Mouse (Mus musculus): ENCODE results near the gene Usp49.
"Not testable (repeated sequence)": the region's sequence is repeated elsewhere in the genome, so short reads cannot be mapped to it uniquely, and the experiment has no call there.

Usp49 gene

DNA sequence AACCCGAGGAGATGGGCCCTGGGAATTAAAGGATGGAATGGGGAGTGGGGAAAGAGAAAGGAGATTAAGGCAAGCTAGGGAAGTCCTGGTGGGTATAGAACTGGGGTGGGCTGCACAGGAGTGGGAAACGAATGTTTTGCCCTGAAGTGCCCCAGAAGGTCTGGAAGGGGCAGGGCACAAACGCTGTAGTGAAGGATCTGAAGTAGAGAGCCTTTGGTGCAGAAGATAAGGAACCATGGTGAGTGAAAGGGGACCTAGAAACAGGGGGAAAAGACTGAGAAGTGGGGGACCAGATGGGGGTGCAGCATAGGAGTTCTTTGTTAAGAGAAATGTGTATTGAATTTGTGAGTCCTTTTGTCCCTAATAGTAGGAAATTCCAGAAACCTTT is at the start of gene Usp49:
Gene Usp49 (plus strand): TSS at position 13 of the 388 bp plus-strand sequence.
- DNase-seq = no peak

DNA sequence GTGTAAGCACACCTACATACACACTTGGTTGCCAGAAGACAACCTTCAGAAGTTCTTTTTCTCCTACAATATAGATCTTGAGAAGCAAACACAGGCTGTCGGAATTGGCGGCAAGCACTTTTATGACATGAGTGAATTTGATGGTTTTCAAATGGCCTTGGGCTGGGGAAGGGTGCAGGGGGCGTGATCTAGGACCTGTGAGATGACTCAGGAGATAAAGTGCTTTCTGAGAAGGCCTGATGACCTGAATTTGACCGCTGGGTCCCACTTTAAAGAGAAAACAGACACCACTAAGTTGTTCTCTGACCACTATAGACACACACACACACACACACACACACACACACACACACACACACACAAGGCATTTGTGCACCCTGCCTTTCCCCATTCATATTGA is 49.5 kb upstream of the Usp49 start:
- DNase-seq = no peak

DNA sequence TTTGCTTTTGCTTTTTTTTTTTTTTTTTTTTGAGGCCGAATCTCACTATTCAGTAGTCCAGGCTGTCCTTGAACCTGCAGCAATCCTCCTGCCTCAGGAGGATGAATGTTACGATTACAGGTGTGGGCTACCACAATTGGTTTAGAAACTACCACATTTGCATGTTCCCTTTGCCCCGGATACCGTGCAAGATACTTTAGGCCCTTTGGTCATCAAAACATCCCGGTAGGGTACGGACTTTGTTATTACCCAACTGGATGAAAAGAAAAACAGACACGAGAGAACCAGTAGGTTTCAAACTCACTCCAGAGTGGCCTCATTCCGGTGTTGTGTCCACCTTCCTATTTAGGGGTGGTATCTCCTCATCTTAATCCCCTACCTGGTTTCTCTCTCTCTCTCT is 42.0 kb upstream of the Usp49 start:
- no peak for DNase-seq

DNA sequence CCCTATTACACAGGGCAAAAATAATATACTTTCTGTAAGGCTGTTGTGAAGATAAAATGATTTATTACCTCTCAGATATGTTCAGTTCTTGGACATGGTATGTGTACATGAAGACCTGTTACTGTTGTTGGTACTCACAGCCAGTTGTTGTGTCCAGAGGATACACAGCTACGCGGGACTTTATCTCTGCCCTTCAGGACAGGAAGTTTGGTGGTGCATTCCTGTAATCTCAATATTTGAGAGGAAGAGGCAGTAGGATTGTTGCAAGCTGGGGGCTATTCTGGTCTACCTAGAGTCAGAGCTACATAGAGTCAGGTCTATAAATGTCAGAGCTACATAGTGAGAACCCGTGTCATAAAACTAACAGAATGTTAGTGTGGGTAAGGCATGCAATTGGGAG is 39.4 kb upstream of the Usp49 start:
- no peak for DNase-seq

DNA sequence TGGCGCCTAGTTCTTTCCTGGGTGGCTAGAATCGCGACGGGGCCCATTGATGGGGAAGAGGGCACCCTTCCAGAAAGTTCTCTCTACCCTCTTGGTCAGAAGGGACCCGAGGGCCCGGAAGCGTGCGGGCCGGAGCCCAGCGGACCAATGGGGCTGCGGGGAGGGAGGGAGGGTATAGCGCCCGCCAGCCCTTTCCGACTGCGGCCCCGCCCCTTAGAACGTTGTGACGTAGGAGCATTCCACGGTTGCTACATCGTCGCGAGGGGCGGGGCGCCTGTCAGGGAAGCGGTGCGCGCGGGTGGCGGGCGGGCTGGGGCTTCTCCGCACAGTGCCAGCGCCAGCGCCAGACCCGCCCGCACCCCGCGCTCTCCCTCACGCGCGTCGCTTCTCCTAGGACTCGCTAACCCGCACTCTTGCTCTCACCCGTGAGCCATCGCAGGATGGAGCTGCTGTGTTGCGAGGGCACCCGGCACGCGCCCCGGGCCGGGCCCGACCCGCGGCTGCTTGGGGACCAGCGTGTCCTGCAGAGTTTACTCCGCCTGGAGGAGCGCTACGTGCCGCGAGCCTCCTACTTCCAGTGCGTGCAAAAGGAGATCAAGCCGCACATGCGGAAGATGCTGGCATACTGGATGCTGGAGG is 37.2 kb upstream of the Usp49 start:
- peak; percentile 95 to 97 for DNase-seq

DNA sequence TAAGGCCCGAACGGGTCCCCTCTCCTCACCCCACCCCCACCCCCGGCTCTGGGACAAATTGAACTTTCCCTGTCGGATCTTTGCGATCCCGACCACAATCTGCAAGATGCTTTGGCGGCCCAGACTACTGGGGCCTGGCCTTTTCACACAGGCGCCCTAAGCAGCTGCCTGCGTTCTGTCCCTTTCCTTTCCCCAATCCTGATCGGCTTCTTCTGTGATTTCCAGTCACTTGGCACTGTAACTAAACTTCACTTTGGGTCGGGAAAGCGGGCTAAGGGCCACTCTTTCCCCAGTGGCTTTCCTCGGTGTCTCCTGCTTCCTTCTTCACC is 36.7 kb upstream of the Usp49 start:
- DNase-seq = no peak

DNA sequence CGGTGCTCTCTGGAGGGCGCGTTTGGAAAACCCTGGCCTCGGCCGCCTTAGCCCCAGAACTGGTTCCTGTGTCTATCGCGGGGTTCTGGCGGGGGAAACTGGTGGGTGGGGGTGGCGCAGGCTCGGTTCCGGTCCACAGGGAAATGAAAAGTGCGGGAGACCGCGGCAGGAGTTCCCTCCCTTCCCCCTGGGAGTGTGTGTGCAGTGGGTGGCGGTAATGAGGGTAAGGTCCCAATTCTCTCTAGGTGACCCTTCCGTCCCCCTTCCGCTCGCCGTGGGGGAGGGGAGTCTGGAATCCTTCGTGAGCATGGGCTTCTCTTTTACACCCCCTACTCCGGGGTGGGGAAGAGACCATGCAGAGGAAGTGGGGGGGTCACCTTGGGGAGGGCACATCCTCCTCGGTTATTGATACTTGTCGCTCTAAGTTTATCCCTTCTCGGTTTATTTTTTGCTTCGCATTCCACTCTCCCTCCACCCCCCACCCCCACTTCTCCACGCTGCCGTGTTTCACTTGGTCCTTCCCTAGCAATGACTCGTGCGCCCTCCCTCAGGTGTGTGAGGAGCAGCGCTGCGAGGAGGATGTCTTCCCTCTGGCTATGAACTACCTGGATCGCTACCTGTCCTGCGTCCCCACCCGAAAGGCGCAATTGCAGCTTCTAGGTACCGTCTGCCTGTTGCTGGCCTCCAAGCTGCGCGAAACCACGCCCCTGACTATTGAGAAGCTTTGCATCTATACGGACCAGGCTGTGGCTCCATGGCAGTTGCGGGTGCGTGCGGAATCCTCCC is 36.1 kb upstream of the Usp49 start:
- DNase-seq = peak; percentile 34 to 37

DNA sequence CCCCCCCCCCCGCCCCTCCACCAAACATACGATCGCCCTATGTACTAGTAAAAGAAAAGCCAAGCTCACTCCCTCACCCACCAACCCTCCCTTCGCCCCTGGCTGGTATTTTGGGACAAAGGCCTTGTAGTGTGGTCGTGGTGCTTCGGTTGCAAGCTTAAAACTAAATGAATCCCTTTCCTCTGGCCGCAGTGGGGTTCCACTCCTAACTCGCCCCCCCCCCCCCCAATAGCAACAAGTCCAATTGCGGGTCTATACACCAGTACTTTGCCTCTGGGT is 35.6 kb upstream of the Usp49 start:
- no peak for DNase-seq

DNA sequence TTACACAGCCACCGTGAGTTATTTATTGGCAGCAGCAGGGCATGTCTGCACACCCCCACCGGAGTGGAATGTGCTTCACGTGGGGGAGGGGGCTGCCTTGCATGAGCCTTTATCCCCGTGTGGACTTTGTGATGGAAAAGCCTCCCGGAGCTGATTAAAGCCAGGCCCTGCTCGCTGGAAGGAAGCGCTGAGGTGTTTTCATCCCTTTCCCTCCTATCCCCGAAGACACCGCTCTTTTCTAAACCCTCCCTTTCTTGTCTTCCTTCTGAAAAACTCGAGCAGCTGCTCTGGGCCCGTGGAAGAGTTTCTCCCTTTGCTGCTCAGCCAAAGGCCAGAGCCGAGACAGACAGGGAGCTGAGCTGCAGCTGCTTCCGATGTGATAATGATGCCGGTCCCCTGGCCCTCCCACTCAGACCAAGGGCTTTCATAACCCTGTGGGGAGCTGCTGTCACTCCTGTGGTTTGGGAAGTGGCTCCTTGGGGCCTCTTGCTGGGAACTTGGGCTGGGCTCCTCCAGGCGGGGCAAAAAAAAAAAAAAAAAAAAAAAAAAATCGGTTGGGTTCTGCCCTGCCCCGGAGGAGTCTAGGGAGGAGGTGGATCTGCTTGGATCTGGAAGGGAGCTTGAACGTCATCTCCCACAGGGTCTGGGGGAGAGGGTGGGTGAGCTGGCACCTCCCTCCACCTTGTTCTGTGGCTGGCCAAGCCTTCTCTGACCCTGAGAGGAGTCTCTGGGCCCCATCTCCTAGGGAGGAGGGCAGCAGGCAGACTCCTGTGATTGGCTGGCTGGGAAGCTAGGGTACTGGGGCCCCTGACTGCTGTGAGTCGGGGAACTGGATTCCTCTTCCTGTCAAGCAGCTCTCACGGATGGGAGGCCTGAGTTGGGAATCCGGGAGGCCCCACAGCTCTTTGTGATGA is 35.0 kb upstream of the Usp49 start:
- DNase-seq = peak in 1 of 2 experiments; percentile 18

DNA sequence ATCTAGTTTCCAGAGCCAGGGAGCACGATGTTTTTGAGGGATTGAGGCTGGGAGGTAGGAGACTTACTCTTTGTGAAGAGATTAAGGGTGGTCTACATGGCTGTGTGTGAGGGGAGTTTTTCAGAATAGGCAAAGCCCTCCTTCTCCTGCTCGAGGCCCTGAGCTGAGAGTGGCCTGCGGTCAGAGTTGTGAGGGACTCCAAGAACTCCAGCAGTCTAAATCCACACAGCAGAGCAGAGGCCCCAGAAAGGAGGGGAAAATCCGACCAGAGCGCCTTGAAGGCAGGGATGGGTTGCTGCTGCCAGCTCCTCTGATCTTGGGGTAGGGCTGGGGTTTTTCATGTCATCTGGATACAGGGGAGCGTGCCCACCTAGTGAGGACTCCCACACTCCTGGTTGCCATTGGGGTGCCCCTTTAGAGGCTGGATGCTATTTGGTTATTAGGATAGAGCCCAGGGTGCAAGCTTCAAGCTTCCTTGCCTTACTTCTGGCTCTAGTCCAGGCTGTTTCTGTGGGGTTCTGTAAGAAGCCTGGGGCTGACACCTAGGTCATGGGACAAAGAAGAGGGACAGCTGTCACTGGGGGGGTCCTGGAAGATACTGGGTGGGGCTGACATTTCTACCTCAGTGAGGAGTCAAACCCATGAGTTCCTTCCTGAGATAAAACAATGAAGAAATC is 34.2 kb upstream of the Usp49 start:
- no peak for DNase-seq

DNA sequence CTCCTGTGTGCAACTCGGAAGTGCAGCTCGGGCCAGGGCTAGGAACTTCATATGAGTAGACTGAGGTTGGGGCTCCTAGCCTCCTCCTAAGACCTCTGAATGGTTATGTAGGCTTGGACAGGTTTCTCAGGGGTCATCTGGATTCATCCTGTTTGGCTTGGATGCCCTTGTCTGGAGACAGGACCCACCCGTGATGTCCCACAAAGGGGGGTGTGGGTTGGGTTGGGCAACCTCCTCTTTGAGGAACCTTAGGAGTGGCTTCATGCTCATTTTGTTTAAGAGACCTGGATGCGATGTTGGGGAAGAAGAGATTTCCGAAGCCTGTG is 33.7 kb upstream of the Usp49 start:
- DNase-seq = no peak

DNA sequence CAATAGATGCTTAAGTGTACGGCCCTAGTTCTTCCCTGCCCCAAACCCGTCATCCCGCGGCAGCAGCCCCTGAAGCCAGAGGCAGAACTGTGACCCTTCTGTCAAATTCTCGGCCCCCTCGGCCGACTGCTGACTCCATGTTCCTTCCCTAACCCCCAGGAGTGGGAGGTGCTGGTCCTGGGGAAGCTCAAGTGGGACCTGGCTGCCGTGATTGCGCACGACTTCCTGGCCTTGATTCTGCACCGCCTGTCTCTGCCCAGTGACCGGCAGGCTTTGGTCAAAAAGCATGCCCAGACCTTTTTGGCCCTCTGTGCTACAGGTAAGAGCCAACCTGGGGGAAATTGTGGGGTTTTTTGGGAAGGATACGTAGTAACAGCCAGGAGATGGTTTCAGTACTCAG is 33.2 kb upstream of the Usp49 start:
- no peak for DNase-seq

DNA sequence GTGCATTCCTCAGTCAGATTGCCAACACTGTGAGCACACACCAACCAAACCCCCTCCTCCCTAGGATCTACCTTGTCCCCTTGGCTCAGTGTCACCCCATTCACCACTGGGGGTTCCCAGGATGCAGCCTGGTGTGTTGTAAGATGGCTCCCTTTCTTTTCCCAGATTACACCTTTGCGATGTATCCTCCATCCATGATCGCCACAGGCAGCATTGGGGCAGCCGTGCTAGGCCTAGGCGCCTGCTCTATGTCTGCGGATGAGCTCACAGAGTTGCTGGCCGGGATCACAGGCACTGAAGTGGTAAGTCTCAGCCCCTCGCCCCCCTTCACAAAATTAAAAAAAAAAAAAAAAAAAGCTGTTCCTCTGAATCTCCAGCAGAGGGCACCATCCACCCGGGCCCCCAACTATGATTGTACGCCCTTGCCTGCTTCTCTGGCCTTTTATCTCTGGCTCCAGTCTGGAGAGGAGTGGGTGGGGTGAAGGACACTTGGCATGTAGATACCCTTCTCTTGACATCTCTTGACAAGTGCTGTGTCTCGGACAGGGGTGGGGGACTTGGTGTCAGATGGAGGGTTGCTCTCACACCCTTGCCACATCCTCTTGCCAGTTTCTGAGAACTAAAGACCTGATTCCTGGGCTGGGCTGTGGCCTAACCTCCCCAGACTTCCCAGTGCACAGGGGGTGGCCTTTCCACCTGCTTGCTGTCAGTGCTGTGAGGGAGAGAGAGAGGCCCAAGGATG is 32.5 kb upstream of the Usp49 start:
- peak; percentile 16 to 45 for DNase-seq

DNA sequence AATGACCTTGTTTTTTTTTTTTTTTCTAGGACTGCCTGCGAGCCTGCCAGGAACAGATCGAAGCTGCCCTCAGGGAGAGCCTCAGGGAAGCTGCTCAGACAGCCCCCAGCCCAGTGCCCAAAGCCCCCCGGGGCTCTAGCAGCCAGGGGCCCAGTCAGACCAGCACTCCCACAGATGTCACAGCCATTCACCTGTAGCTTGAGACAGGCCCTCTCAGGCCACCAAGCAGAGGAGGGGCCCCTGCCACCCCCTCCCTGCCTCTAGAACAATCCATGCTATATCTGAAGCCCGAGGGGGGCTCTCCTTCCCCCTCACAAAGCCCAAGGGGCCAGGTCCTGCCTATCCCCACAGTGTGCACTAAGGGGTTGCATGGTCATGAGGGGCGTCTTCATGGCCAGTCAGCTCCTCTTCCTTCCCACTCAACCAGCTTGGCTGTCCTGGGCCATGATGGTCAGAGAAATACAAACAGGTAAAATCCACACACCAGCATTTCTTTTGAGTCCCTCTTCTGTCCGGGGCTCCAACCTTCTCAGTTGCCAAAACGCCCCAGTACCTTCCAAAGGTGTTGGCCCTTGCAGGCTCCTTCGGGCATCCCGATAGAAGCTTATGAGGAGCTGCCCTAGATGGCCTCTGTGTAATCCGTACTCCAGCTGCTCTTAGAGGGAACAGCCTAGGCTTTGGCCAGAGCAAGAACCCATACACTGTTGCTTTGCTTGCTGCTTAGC is 31.7 kb upstream of the Usp49 start:
- not testable (repeated sequence) for DNase-seq

DNA sequence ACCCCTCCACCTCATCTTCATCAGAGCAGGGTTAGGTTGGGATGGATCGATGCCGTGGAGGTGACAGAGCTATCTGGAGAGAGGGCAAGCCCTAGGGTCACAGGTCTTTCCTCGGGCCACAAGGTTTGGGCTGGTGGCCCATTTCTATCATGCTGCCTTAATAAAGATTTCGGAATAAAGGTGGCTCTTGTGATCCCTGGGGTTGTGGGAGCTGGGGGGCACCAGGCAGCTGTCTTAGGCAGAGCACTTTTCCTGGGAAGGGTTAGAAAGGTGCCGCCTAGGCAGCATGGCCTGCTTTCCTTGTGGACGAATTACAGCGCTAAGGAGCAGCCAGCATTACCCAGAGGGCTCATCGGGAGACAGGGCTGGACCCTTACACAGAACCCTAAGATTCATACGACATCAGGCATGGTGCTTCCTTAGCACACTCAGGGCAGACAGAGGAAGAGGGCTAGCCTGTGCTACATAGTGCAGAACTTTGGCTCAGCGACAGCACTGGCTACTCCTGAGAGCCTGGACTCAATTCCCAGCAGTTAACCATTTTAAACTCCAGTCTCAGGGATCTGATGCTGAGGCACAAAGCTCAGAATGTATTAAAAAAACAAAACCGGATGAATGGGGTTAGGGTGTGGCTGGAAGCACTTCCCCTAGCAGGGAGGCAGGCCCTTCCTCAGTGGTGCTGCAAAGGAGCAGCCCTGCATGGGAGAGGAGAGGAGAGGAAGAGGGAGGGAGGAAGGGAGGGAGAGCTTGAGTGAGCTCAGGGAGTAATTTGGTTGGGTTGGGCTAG is 30.8 kb upstream of the Usp49 start:
- DNase-seq = peak in 1 of 2 experiments; percentile 2

DNA sequence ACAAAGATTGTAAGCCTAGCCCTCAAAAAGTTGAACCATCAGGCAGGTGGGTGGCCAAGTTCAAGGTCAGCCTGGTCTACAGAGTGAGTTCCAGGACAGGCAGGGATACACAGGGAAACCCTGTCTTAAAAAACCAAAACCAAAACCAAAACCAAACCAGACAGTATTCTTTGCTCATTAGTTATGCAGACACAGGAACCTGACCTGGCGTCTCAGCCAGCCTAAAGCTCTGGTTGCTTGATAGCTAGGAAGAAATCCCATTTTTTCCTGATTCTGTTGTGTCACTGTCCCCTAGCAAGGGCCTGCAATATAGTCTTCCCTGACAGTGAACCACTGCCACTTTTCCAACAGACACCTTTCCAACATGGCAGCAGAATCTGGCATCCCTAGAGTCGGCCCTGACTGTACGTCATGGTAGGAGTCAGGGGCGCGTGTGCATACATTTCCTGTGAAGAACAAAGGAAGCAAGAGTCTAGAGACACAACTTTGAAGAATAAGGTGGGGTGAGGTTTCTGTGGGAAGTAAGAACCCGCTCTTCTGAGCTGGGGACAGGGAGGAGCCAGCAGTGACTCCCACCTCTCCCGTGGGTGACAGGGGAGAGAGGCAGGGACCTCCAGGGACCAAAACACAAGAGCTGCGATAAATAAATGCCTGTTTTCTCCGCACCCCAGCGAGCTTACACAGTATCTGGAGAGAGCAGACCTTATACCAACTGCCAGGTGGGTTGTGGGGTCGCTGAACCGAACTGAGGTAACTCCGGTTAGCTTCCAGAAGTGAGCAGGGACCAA is 29.7 kb upstream of the Usp49 start:
- peak in 1 of 2 experiments; percentile 1 for DNase-seq

DNA sequence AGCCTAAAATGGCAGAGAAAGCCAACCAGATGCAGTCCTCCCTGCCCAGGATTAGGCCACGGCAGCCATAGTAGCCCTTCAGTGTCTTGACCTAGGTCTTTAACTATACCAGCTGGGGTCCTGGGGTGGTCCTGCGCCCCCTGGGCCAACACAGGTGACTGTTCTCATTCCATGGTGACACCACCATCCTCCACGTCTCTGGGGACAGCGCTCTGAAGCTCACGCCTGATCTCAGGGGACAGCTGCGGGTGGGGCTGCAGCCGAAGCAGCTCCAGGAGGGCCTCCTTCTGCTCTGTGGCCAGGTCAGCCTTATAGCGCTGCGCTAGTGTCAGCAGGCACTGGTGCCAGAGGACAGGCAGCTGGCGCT is 29.1 kb upstream of the Usp49 start:
- DNase-seq = peak in 1 of 2 experiments; percentile 2

DNA sequence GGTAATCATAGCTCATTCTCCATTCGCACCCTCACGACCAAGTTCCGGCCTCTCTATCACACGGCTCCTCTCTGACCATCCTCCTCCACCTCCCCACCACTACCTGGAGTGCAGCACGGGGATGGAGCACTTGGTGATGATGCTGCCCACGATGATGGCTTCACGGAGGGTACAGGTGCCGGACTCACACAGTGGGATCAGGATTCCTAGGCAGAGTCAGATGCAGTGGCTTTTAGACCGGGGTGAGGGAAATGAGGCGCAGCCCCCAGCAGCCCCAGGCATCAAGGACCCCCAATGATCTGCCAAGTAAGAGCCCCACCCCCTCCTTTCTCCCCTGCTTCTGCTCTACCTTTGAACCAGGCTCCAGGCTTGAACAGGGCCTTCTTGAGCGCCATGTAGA is 28.2 kb upstream of the Usp49 start:
- peak in 1 of 2 experiments; percentile 1 for DNase-seq

DNA sequence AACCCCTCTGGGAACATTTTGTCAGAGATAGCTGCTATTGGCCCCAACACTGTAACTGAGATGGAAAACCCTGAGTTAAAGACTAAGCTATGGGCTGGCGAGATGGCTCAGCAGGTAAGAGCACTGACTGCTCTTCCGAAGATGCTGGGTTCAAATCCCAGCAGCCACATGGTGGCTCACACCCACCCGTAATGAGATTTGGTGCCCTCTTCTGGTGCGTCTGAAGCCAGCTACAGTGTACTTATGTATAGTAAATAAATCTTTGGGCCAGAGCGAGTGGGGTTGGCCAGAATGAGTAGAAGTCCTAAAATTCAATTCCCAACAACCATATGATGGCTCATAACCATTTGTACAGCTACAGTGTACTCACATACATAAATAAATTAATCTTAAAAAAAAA is 24.3 kb upstream of the Usp49 start:
- DNase-seq = no peak

DNA sequence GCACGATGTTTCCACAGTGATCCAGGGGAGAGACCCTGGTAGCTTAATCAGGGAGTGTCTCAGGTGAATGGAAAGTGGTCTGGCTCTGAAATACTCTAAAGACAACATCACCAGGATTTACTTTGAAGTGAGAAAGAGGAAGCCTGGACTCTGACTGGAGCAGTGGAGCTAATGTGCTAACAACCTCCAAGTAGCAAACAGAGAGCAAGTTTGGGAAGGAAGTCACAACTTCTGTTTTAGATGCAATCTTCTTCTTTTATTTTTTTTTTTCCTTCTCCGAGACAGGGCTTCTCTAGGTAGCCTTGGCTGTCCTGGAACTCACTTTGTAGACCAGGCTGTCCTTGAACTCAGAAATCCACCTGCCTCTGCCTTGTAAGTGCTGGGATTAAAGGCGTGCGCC is 21.3 kb upstream of the Usp49 start:
- DNase-seq = no peak

Data from cerebellum, adult 18-20 months (tissue).